Mouse (Mus musculus) testis, adult 10 weeks (tissue): ENCODE results near the gene Sp140. TPM values are rescaled to one million over a fixed set of nuclear protein-coding genes. Genes with fewer than 3 reads are reported as not detected.

Experiments used
- polyA plus RNA-seq: library from polyadenylated mRNA; stranded (reverse); fragments of 350-450 nt; fragmentation: Illumina TruSeq; extraction: RNeasy Lipid Tissue Mini Kit (QIAGEN cat#74804); gene quantifications from one replicate; pipeline ENCODE4 v1.2.3, GENCODE M21; 2014; ENCODE audit warnings: low read depth, low replicate concordance

Gene Sp140
- 0.88 TPM for polyA plus RNA-seq

GRCm38 (mm10) chr1:85600078-85600477 is at the start of gene Sp140:
Gene Sp140, plus strand, starts transcription at chr1:85600378.

GRCm38 (mm10) chr1:85575376-85575775 is 24.8 kb upstream of the Sp140 start, which contains the start of gene G530012D18Rik:
Gene G530012D18Rik, plus strand, starts transcription at chr1:85575676.

GRCm38 (mm10) chr1:85598271-85599012 is 1.7 kb upstream of the Sp140 start, which contains the start of gene Sp110:
Gene Sp110, minus strand, starts transcription at chr1:85598817.

GRCm38 (mm10) chr1:85649881-85650280 is 49.7 kb downstream of the Sp140 start, which contains the start of gene Sp100:
Gene Sp100, plus strand, starts transcription at chr1:85649988.

Other genes starting within 250 kb of the Sp140 start
- not detected for gene G530012D18Rik, start 24.7 kb upstream of the Sp140 start, polyA plus RNA-seq
- 0.29 TPM for gene Sp110, start 1.6 kb upstream of the Sp140 start, polyA plus RNA-seq
- 2.8 TPM for gene Sp100, start 49.6 kb downstream of the Sp140 start, polyA plus RNA-seq
- gene A630001G21Rik, start 178.3 kb downstream of the Sp140 start, polyA plus RNA-seq: 0.50 TPM
- 79.9 TPM for gene Cab39, start 193.1 kb downstream of the Sp140 start, polyA plus RNA-seq